Mouse (Mus musculus) 416B (cell line): ENCODE data around the gene Pik3r2.

Experiments
- DNase-seq: peaks from one replicate; pipeline ENCODE4 v3.0.0; 2011; ENCODE audit warnings: low read depth

Gene Pik3r2

DNA sequence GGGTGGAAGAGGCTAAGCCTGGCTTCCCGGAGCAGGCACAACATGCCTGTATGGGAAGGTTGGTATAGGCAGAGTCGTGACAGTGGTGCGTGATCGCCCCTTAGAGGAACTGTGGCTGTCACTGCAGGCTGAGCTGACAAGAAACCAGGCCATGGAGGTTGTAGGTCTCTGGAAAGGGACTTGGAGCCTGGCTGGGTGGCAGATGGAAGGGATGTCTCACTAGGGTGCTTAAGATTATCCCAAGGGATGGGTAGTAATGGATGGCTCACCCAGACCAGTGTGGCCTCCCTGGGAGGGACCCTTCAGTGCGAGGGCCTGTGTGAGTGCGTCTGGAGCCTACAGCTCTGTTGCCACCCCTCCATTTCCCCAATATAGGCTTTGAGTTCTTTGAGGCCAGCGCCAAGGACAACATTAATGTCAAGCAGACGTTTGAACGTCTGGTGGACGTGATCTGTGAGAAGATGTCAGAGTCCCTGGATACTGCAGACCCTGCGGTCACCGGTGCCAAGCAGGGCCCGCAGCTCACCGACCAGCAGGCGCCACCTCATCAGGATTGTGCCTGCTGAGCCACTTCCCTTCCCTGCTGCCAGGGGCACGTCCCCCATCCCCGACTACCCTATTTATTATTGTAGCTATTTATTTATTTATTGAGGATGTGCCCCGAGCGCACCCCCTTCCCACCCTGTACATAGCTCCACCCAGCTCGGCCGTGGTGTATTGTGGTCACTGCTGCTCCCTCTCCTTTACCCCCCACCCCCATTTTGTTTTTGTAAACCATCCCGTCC, 18.8 kb downstream of the Pik3r2 start:
- peak; percentile 67 for DNase-seq

DNA sequence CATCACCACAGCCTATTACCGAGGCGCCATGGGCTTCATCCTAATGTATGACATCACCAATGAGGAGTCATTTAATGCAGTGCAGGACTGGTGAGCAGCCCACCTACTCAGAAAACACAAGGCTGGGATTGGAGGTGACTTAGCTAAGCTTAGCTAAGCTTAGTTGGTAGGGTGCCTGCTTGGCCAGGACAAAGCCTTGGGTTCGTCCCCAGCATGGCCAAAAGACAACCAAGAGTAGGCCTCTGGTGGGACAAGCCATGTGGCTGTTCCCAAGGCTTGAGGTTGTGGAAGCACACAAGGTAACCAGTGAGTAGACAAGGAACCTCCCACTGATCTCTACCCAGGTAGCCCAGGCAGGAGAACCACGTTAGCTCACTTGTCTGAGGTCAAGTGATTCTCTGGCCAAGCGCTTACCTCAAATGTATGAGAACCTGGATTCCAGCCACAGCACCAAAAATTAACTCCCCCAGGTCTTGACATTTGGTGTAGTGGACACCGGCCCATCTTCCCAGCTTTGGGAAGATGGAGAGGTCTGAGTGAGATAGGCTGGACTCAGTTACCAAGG, 20.0 kb downstream of the Pik3r2 start:
- DNase-seq: no peak

DNA sequence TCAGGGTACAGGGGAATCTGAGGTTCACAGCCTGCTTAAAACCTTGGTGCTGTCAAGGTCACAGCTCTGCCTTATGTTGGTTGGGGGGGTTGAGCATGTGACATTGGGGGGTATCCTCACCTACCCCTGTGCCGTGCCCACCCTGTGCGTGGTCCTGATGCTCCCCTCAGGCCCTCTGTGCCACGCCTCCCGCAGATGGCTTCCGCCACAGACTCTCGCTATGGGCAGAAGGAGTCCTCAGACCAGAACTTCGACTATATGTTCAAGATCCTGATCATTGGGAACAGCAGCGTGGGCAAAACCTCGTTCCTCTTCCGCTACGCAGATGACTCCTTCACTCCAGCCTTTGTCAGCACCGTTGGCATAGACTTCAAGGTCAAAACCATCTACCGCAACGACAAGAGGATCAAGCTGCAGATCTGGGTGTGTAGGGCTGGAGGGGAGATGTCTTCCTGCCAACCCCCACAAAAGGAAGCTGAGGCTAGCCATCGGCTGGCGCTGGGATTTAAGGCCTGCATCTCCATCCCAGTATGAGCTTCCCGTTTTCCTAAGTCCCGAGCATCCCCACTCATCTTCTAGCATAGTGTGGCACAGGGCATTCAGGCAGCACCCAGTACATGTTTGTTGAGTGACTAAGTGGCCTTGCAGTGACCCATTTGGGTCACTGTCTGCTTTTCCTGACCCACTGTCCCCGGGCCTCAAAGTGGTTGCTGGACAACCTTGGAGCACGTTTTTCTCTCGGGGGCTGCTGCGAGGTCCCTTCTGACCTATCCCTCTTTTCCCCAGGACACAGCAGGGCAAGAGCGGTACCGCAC, 20.6 kb downstream of the Pik3r2 start:
- peak; percentile 76 for DNase-seq

DNA sequence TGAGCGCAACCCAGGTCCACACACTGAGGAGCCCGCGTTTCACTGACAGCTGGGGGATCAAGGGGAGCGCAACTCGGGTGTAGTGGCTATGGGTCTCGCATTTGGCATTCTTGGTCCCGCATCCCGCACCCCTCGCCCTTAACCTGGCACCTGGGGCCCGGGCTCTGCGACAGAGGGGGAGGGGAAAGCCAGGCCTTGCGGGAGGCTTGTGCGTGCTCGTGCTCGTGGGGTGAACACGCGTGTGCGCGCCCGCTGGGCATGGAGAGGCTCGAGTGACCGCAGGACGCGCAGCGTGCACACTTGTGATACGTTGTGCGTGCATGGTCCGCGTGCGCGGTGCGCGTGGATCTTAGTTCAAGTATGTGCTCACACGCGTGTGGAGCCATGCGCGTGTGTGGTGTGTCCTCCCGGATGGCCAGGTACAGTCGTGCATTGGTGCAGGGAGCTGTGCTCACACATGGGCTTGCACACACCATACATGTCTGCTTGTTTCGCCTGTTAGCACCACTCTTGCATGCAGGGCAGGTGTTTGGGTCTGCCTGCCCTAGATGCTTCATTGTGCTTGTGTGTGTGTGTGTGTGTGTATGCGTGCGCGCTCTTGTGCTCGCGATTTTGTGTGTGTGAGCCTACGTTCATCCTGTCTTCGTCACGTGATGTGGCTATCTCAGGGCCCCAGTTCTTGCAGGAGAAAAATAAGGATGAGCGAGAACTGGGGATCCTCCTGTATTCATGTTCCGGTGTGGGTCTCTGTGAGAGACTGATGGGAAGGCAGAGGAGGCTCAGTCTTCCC, 21.4 kb downstream of the Pik3r2 start:
- DNase-seq: peak; percentile 71

DNA sequence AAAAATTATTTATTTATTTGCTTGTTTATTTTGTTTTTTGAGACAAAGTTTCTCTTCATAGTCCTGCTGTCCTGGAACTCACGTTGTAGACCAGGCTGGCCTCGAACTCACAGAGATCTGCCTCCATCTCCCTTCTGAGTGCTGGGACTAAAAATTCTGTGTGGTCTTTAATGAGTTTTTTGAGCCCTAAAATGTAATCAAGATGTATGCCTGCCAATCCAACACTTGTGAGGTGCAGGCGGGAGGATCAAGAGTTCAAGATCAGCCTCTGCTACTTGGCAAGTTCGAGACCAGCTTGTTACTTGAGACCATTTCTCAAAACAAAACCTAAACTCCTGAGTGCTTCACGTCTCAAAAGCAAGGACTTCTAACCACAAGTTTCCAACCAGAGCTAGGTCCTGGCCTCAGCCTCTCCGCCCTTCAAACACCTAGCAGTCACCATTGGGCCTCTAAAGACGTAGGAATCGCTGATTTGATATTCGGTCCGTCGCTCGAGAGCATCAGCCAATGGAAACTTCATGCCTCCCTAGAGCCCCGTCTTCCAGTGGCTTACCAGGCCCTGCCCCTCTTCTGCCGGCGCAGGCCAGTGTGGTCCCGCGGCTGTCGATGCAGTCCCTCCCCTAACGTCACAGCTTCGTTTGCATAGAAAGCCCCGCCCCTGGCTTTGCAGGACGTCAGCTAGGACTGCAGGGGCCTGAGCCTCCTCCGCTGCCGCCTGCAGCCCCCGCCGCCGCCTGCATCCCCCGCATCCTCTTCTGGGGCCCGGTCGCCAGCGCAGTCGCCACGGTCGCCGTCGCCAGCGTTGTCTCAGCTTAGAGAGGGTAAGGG, 22.3 kb downstream of the Pik3r2 start, which contains the start of gene Rab3a:
Gene Rab3a (plus strand): TSS at position 637 of the 828 bp plus-strand sequence.
- DNase-seq: peak; percentile 100

DNA sequence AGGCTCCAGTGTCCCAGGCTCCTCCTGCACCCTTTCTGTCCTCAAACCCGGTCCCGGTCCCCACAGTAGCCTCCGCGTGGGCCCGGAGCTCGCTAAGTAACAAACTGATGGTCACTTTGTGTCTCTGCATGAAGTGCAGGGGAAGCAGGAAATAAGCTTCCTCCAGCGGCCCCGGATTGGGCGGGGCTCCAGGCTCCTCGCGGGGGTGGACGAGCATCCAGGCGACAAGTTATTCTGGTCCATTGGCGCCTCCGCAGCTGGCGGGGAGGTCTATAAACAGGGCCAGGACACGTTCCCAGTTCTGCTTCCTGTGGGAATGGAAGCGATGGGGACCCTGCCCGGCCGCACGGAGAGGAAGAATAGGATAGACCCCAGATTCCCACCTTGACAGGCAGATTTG, 23.4 kb downstream of the Pik3r2 start:
- DNase-seq: peak; percentile 79

DNA sequence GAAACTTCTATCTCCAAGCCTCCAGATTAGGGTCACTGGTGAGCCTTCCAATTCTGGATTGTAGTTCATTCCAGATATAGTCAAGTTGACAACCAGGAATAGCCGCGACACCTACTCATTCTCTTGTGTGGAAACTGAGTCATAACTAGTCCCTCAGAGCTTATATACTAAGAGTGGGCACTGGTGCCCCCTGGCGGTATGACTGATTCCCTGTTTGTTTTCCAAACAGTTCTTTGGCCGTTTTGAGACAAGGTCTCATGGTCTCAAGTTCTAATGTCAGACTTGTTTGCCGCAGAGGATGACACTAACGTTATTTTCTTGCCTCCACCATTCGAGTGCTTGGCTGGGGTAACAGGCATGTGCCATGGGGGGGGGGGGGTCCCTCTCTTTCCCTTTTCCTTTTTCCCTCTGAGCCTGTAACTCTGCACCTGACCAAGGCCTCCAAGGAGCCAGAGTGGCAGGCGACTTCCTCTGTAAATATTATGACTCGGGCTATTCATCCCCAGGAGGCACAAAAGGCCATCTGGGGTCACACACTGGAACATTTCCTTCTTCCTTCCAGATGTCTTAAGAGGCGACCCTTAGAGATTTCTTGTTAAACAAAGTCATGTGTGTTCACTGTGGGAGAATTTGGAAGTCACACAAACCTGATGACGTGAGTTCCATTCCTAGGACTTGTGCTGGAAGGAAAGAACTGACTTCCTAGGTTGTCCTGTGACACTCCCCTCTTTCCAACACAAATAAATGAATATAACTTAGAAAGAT, 24.3 kb downstream of the Pik3r2 start:
- peak; percentile 81 for DNase-seq

DNA sequence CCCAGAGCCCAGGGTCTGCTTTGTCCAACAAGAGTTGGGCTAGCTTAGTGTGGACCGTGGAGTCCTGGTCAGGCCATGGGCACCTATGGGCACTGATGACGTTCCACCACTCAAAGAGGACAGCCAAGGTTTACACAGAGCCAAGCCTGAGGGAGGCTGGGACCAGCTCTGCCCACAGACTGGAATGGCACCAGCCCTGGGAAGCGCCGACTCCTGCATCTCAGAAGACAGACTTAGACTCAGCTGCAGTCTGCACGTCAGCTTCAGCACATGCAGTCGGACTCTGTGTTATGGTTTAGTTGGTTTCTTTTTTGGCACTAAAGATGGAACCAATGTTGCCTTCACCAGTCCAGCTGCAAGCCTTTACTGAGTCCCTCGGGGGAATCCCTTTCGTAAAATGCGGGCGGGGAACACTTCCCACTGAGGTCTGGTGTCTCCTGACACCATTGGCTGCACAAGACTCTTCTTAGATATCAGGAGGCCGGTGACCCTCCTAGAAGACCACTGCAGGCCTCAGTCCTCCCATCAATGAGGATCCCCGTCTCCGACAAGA, 26.3 kb downstream of the Pik3r2 start:
- no peak for DNase-seq

DNA sequence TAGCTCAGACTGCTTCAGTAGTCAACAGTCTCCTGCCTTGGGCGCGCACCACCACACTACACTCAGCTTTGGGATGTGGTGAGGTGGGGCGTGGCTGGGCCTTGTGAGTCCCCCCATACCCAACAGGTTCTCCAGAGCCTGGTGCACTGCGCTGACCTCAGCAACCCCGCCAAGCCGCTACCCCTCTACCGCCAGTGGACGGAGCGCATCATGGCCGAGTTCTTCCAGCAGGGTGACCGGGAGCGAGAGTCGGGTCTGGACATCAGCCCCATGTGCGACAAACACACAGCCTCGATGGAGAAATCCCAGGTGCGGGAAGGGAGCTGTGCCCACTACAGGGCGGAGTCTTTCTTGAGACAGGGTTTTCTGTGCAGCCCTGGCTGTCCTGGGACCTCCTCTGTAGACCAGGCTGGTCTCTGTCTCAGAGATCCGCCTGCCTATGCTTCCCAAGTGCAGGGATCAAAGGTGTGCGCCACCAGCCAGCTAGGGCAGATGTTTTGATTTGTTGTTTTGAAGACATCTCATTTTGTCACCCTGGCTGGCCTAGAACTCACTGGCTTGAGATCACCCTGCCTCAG, 27.3 kb downstream of the Pik3r2 start:
- DNase-seq: no peak

DNA sequence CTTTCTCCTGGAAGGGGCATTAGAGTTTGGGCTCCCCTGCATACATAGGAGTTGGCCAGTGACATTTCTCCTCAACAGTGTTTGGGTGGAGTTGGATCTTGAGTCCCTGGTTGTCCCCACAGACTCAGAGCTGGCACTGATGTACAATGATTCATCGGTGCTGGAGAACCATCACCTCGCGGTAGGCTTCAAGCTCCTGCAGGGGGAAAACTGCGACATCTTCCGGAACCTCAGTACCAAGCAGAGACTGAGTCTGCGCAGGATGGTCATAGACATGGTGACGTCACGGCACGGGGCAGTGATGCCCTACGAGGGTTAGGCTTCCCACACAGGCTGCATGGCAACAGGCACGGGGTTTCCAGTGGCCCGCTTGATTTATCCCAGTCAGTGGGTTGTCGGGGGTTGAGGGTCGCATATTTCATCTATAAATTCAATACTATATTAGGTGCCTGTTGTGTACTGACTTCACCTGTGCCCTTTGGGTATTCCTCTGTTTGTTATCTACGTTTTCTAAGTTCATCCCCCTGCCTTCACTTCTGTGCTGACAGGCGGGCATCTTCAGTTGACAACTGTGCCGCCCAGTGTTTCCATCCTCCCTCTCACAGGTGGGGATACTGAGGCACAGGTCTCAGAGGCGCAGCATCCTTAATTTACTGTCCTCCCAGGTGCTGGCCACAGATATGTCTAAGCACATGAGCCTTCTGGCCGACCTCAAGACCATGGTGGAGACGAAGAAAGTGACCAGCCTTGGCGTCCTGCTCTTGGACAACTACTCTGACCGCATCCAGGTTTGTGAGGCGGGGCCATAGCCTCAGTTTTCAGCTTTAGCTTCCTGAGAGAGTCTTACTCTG, 28.0 kb downstream of the Pik3r2 start:
- no peak for DNase-seq

DNA sequence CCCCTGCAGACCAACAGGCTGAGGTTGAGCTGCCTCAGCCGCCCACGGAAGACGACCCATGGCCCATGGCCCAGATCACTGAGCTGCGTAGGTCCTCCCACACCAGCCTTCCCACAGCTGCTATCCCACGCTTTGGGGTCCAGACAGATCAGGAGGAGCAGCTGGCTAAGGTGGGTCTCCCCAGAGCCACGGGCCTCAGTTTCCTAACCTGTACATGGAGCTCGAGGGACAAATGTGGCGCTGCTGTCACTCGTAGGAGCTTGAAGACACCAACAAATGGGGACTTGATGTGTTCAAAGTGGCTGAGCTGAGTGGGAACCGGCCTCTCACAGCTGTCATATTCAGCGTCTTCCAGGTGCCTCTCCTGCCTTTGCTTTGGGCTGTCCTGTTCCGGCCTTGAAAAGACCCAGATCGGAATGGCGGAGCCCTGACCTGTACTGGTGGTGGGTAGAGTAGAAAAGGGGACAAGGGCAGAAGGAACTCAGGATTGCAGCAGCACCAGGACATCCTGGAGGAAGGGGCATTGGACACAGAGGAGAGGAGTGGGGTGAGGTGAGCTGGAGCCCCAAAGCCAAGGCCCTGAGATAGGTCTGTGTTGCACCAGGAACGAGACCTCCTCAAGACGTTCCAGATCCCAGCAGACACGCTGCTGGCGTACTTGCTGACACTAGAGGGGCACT, 29.2 kb downstream of the Pik3r2 start:
- DNase-seq: no peak

DNA sequence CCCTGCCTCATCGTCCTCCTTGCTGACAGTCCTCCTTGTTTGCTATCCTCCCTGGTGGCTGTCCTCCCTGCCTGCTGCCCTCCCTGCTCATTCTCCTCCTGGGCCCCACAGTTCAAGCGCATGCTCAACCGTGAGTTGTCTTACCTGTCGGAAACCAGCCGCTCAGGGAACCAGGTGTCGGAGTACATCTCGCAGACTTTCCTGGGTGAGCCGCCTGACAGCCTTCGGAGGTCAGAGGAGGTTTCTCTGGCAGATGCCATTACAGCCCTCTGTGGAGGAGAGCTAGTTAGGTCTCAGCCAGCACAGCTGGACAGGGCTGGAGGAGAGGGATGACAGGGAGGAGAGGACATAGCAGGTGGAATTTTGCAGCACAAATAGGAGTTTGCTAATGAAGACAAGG, 29.8 kb downstream of the Pik3r2 start:
- DNase-seq: no peak

DNA sequence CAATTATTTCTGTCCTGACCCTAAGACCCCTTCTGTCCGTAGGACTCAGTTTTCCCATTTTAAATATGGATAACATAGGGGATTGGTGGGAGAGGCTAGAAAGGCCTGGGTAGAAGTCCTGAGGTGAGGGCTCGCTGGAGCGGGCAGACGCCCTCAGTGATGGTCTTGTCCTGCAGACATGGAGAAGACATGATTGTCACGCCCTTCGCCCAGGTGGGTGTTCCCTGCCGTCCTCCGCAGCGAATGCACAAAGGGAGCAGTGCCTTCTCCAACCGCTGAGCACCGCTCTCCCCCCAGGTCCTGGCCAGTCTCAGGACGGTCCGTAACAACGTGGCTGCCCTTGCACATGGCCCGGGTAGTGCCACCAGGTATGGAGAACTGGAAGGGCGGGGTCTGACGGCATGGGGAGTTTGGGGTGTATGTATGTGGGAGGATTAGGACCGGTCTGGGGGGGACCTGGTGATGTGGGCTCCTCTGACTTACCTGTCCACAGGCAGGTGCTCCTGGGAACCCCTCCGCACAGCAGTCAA, 30.8 kb downstream of the Pik3r2 start:
- DNase-seq: no peak

DNA sequence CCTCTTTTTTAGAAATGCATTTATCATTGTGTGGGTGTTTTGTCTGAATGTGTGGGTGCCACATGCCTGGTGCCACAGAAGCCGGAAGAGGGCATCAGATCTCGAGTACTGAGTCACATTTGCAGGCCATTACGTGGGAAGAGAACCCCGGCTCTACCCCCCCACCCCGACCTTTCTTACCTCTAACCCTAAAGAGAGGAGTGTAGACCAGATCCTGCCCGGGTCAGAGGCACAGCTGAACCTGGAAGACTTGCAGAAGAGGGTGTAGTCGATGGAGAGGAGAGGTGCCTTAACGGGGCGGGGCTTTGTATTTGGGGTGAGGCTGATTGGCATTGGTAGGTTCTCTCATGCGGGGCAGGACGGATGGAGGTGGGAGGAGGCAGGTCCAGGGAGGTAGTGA, 31.7 kb downstream of the Pik3r2 start:
- DNase-seq: no peak

DNA sequence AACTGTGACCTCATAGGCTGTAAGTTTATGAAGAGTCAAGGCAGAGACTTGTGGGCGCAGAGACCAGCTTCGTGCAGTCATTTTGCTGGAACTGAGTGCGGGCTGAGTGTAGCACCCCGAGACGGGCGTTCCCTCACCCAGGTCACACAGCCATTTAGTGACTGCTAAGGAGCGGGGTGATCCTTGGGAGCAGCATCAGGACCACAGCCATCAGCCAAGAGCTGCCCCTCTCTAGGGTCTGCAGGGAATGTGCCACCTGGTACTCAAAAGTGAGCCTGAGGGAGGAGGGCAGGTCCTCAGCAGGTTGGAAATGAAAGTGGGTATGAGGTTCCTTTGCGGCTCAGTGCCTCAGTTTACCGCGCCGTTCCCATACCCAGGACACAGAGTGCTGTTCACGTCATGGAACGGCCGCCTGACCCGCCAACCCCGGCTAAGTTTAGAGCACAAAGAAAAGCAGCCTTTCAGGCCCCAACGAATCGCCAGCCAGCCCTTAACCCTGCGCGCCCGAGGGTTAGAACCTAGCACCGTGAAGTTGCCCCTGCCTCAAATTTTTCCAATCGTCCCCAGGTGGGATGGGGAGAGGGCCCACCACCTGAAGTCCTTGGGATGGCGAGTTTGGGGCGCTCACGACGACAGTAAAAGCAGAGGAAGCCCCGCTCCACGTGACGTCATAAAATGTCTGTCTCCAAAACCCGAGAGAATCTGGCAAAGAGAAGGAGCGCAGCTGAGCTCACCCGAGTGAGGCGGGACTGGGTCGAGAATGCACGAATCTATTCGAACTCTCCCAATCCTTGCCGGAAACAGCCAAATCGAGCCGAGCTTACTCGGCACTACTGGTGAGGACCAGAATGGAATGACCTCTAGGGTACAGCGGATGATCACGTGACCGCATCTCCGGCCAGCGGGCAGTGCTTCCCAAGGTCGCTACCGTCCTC, 32.6 kb downstream of the Pik3r2 start:
- no peak for DNase-seq

DNA sequence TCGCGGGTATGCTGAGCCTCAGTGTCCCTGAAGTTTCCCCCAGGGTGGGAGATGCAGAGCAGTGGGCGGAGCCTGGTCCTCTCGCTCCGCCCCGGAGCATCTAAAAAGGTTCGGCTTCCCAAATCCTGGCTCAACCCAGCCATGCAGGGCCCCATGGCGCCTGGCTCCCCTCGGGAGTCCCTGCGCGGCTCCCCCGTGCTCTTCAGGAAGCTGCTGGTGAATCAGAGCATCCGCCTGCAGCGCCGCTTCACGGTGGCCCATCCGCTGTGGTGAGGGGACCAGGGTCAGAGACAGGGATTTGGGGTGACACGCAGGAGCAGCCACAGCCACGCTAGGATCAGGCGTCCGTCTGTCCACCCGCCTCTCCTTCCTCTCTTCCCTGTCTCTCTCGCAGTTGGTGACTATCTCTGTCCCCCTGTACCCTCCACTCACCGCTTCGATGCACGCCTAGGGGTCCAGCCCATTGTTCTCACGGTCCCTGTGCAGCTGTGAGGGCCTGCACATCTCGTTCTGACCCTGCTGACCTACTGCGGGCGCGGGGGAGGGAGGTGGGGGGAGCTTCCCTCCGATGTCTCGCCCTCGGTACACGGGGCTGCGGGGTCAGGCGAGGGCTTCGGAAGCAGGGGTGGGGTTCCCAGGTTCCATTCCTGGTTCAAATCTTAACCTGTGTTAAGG, 33.4 kb downstream of the Pik3r2 start:
- peak; percentile 36 for DNase-seq
